In genomic region chr3:124157858-124158655, GRCm38 (mm10) we compare ENCODE assay signal across 19 mouse cellular contexts.
A peak's percentile ranks its signal among the peaks of the same experiment; 100 is the strongest.
DNase-seq lines count a peak whose midpoint lies in the region; ATAC-seq and TF ChIP-seq lines count a peak whose summit lies in the region.
"Had no signal": no experiment of that assay in that cellular context is flagged by ENCODE, and none has a peak within 500 bp of the region (broad histone marks: within the 10 kb centered on the region; RNA-seq: fewer than 3 reads in every experiment).

No protein-coding gene starts in this region.

- no peak overlapping the region for H3K27ac ChIP-seq in embryonic facial prominence, embryonic 14.5 days (replicated peaks; ENCODE audit: low read depth, low read length)
- H3K27ac ChIP-seq in embryonic facial prominence, embryonic 10.5 days (replicated peaks), result no peak overlapping the region
- H3K27ac ChIP-seq in limb, embryonic 14.5 days (replicated peaks; ENCODE audit: low read depth, low read length), result no peak overlapping the region
- no peak overlapping the region for H3K27ac ChIP-seq in limb, embryonic 10.5 days
- H3K27ac ChIP-seq: embryonic facial prominence, embryonic 13.5 days; limb, embryonic 13.5 days; liver, embryonic 14.5 days; macrophage had no signal

- no peaks in the 10 kb centered on the region for H3K4me1 ChIP-seq in embryonic facial prominence, embryonic 14.5 days (ENCODE audit: control insufficient read depth, insufficient read depth, low read length)
- H3K4me1 ChIP-seq in embryonic facial prominence, embryonic 10.5 days, result no peaks in the 10 kb centered on the region
- no peaks in the 10 kb centered on the region for H3K4me1 ChIP-seq in limb, embryonic 14.5 days (ENCODE audit: control insufficient read depth, insufficient read depth, low read length)
- no peaks in the 10 kb centered on the region for H3K4me1 ChIP-seq in limb, embryonic 10.5 days
- H3K4me1 ChIP-seq: embryonic facial prominence, embryonic 13.5 days; limb, embryonic 13.5 days had no signal

- no peaks in the 10 kb centered on the region for H3K36me3 ChIP-seq in embryonic facial prominence, embryonic 14.5 days (ENCODE audit: control insufficient read depth, insufficient read depth, low read length)
- no peaks in the 10 kb centered on the region for H3K36me3 ChIP-seq in embryonic facial prominence, embryonic 10.5 days (replicated peaks)
- no peaks in the 10 kb centered on the region for H3K36me3 ChIP-seq in limb, embryonic 14.5 days (ENCODE audit: control insufficient read depth, insufficient read depth, low read length)
- no peaks in the 10 kb centered on the region for H3K36me3 ChIP-seq in limb, embryonic 10.5 days
- H3K36me3 ChIP-seq: embryonic facial prominence, embryonic 13.5 days; limb, embryonic 13.5 days had no signal

- H3K4me3 ChIP-seq in embryonic facial prominence, embryonic 14.5 days (ENCODE audit: low read depth, low read length), result no peak overlapping the region
- H3K4me3 ChIP-seq in embryonic facial prominence, embryonic 10.5 days, result no peak overlapping the region
- no peak overlapping the region for H3K4me3 ChIP-seq in limb, embryonic 14.5 days (replicated peaks; ENCODE audit: low read length)
- H3K4me3 ChIP-seq in limb, embryonic 10.5 days, result no peak overlapping the region
- H3K4me3 ChIP-seq: embryonic facial prominence, embryonic 13.5 days; limb, embryonic 13.5 days had no signal

- no peak for ATAC-seq in embryonic facial prominence, embryonic 14.5 days (ENCODE audit: low read depth)
- ATAC-seq in limb, embryonic 14.5 days (ENCODE audit: low FRiP score, low read depth), result no peak

- no peak overlapping the region for H3K9ac ChIP-seq in embryonic facial prominence, embryonic 14.5 days (ENCODE audit: low read depth, low read length)
- H3K9ac ChIP-seq in limb, embryonic 14.5 days (ENCODE audit: low read depth, low read length, severe bottlenecking), result no peak overlapping the region
- H3K9ac ChIP-seq: embryonic facial prominence, embryonic 13.5 days; limb, embryonic 13.5 days; liver, embryonic 14.5 days had no signal

- peak; percentile 25 for DNase-seq in embryonic facial prominence, embryonic 14.5 days (ENCODE audit: low spot score)
- no peak for DNase-seq in embryonic facial prominence, embryonic 10.5 days (ENCODE audit: low spot score)
- peak; percentile 5 for DNase-seq in limb, embryonic 14.5 days (ENCODE audit: low spot score)
- no peak for DNase-seq in limb, embryonic 10.5 days (ENCODE audit: low spot score)
- DNase-seq in NIH3T3 (ENCODE audit: low read depth), result peak; percentile 26
- DNase-seq in brain, embryonic 18.5 days (ENCODE audit: low read depth, low spot score), result peak; percentile 14
- DNase-seq in thymus, postnatal 25 days, result no peak
- DNase-seq in gastrocnemius, postnatal 36 days, result no peak
- DNase-seq: B cell, adult 2 months; cerebellum, adult 11 months; kidney, adult 11 months; kidney, postnatal 36 days; spleen, adult 18-20 months; thymus, postnatal 36 days had no signal

- H3K4me2 ChIP-seq in embryonic facial prominence, embryonic 14.5 days (ENCODE audit: low read depth, low read length), result no peak overlapping the region
- H3K4me2 ChIP-seq in limb, embryonic 14.5 days (replicated peaks; ENCODE audit: low read depth, low read length, severe bottlenecking), result no peak overlapping the region
- H3K4me2 ChIP-seq: embryonic facial prominence, embryonic 13.5 days; limb, embryonic 13.5 days; midbrain, embryonic 11.5 days had no signal

- TF ChIP-seq POLR2A in limb, embryonic 14.5 days (IDR thresholded peaks at IDR 0.05; ENCODE audit: borderline replicate concordance, extremely low read depth, insufficient read depth, insufficient read length), result no peak

- intact Hi-C loops in gastrocnemius, postnatal 36 days (cut with DNase I), result no loop called here

- H3K27me3 ChIP-seq in embryonic facial prominence, embryonic 14.5 days (replicated peaks; ENCODE audit: control insufficient read depth, insufficient read depth, low read length), result no peaks in the 10 kb centered on the region
- H3K27me3 ChIP-seq in embryonic facial prominence, embryonic 10.5 days (replicated peaks; ENCODE audit: low read depth, poor library complexity, severe bottlenecking), result no peaks in the 10 kb centered on the region
- H3K27me3 ChIP-seq in limb, embryonic 14.5 days (ENCODE audit: control insufficient read depth, insufficient read depth, low read length), result no peaks in the 10 kb centered on the region
- no peaks in the 10 kb centered on the region for H3K27me3 ChIP-seq in limb, embryonic 10.5 days (ENCODE audit: low read depth, poor library complexity, severe bottlenecking)
- H3K27me3 ChIP-seq: embryonic facial prominence, embryonic 13.5 days; limb, embryonic 13.5 days had no signal

- no peaks in the 10 kb centered on the region for H3K9me3 ChIP-seq in embryonic facial prominence, embryonic 14.5 days (ENCODE audit: control insufficient read depth, low read length)
- no peaks in the 10 kb centered on the region for H3K9me3 ChIP-seq in embryonic facial prominence, embryonic 10.5 days
- no peaks in the 10 kb centered on the region for H3K9me3 ChIP-seq in limb, embryonic 14.5 days (ENCODE audit: control insufficient read depth, low read length)
- H3K9me3 ChIP-seq in limb, embryonic 10.5 days (replicated peaks), result no peaks in the 10 kb centered on the region
- H3K9me3 ChIP-seq: embryonic facial prominence, embryonic 13.5 days; limb, embryonic 13.5 days had no signal

- 69% methylated on average over 6 of the region's 6 CpGs for WGBS in embryonic facial prominence, embryonic 14.5 days
- 89% methylated on average over 6 of the region's 6 CpGs for WGBS in embryonic facial prominence, embryonic 10.5 days
- 80% methylated on average over 6 of the region's 6 CpGs for WGBS in limb, embryonic 14.5 days
- WGBS in limb, embryonic 10.5 days, result 91% methylated on average over 6 of the region's 6 CpGs

Comparison
In these comparisons a context has a peak if more than half of its experiments do, and no peak if none do; other contexts are left out.
1. DNase-seq: peak in embryonic facial prominence, embryonic 14.5 days (single experiment), limb, embryonic 14.5 days (single experiment), NIH3T3 (single experiment) and brain, embryonic 18.5 days (single experiment); none in embryonic facial prominence, embryonic 10.5 days (single experiment), limb, embryonic 10.5 days (single experiment), thymus, postnatal 25 days (single experiment) and gastrocnemius, postnatal 36 days (0 of 2).